Mouse (Mus musculus): ENCODE results near the gene Tmem268. TPM values are rescaled to one million over a fixed set of nuclear protein-coding genes. Genes with fewer than 3 reads are reported as not detected.

Tmem268 gene
- polyA plus RNA-seq, 1 experiment from 2014 or later: 12.8 TPM

- ATAC-seq: no peak
- H3K4me3 ChIP-seq (replicated peaks): peak overlapping the region; percentile 72; the same call in 1 of the 2 replicates
- 0 out of 2 replicates have a peak, but pooled peaks cover 4% of the 10 kb centered on the region for H3K36me3 ChIP-seq
- WGBS: 33% methylated on average over 16 of the region's 16 CpGs
- H3K4me2 ChIP-seq (replicated peaks): peak overlapping the region; percentile 82
- peak overlapping the region; percentile 88; the same call in 1 of the 2 replicates for H3K9ac ChIP-seq
- H3K9me3 ChIP-seq: no peaks in the 10 kb centered on the region
- H3K4me1 ChIP-seq (replicated peaks): peaks cover 47% of the 10 kb centered on the region
- peak overlapping the region; percentile 11; the same call in 1 of the 2 replicates for H3K27ac ChIP-seq
- no peaks in the 10 kb centered on the region for H3K27me3 ChIP-seq (replicated peaks)
These were observed 1.2 kb upstream of the Tmem268 start for GRCm38 (mm10) chr4:63557124-63558059.

- Histone ChIP-seq H3K36me3 (no peaks in the 10 kb centered on the region), H3K4me2 (replicated peaks) (peak overlapping the region; percentile 82), H3K27me3 (replicated peaks) (no peaks in the 10 kb centered on the region), H3K4me3 (replicated peaks) (peak overlapping the region; percentile 72), H3K9ac (peak overlapping the region; percentile 88), H3K9me3 (no peaks in the 10 kb centered on the region), H3K27ac (peak overlapping the region; percentile 88), H3K4me1 (replicated peaks) (peaks cover 49% of the 10 kb centered on the region)
- ATAC-seq: no peak
- 38% methylated on average over 9 of the region's 9 CpGs for WGBS
These were observed 631 bp downstream of the Tmem268 start for GRCm38 (mm10) chr4:63559127-63559697.

DNA sequence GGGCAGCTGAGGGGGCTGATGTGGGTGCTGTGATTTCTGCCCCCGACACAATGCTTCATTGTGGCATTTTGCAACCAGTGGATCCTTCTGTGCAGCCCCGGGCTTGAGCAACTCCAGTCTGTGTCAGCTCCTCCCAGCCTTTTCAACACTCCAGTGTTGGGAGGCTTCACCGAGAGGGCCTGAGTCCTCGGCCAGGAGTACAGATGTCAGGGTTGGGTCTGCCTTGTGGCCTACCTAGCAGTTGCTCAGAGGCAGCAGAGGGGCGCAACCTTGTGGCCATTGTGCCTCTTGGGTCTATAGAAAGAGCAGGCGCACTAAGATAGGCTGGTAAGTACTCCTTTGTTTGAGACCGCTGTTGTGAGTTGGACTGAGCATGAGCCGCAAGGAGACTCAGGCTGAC, 1.5 kb downstream of the Tmem268 start:
- Histone ChIP-seq H3K4me1 (replicated peaks) (peaks cover 49% of the 10 kb centered on the region), H3K9me3 (no peaks in the 10 kb centered on the region), H3K9ac (no peak overlapping the region), H3K4me3 (replicated peaks) (no peak overlapping the region), H3K27me3 (replicated peaks) (no peaks in the 10 kb centered on the region), H3K36me3 (no peaks in the 10 kb centered on the region), H3K4me2 (replicated peaks) (peak overlapping the region; percentile 82), H3K27ac (0 out of 2 replicates have a peak overlapping the region, but pooled peaks have one; percentile 4)
- 71% methylated on average over 8 of the region's 8 CpGs for WGBS
- peak; percentile 2; the same call in 1 of the 2 replicates for ATAC-seq

GRCm38 (mm10) chr4:63561861-63562675, 3.5 kb downstream of the Tmem268 start:
- Histone ChIP-seq H3K9ac (no peak overlapping the region), H3K36me3 (no peaks in the 10 kb centered on the region), H3K27me3 (replicated peaks) (no peaks in the 10 kb centered on the region), H3K4me3 (replicated peaks) (no peak overlapping the region), H3K27ac (peak overlapping the region; percentile 77), H3K9me3 (no peaks in the 10 kb centered on the region), H3K4me2 (replicated peaks) (peak overlapping the region; percentile 41), H3K4me1 (replicated peaks) (peaks cover 41% of the 10 kb centered on the region)
- WGBS: 43% methylated on average over 7 of the region's 7 CpGs
- ATAC-seq: peak; percentile 62

DNA sequence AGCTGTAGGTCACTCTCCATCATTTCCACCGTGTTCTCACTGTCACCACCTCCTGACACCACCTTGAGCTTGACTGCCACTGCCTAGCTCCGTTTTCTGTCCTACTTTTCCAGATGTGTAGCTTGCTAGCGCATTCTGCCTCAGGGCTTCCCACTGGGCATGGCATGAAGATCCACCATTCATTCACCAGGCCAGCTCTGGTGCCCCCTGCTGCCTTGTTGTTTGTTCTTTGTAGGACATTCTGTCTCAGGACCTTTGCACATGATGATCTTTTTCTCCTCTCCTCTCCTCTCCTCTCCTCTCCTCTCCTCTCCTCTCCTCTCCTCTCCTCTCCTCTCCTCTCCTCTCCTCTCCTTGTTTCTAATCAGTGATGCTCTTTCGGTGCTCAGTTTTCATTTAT, 4.2 kb downstream of the Tmem268 start:
- Histone ChIP-seq H3K27me3 (replicated peaks) (no peaks in the 10 kb centered on the region), H3K4me3 (replicated peaks) (no peak overlapping the region), H3K9ac (no peak overlapping the region), H3K4me2 (replicated peaks) (0 out of 2 replicates have a peak overlapping the region, but pooled peaks have one; percentile 41), H3K9me3 (no peaks in the 10 kb centered on the region), H3K36me3 (no peaks in the 10 kb centered on the region), H3K4me1 (replicated peaks) (peaks cover 34% of the 10 kb centered on the region), H3K27ac (peak overlapping the region; percentile 77)
- WGBS: 86% methylated on average over 4 of the region's 4 CpGs
- ATAC-seq: no peak

GRCm38 (mm10) chr4:63567712-63568390, 9.3 kb downstream of the Tmem268 start:
- Histone ChIP-seq H3K9me3 (no peaks in the 10 kb centered on the region), H3K4me3 (replicated peaks) (no peak overlapping the region), H3K4me2 (replicated peaks) (no peak overlapping the region), H3K27ac (no peak overlapping the region), H3K36me3 (0 out of 2 replicates have a peak, but pooled peaks cover 2% of the 10 kb centered on the region), H3K4me1 (replicated peaks) (no peaks in the 10 kb centered on the region), H3K27me3 (replicated peaks) (no peaks in the 10 kb centered on the region), H3K9ac (no peak overlapping the region)
- 87% methylated on average over 10 of the region's 10 CpGs for WGBS
- no peak for ATAC-seq

DNA sequence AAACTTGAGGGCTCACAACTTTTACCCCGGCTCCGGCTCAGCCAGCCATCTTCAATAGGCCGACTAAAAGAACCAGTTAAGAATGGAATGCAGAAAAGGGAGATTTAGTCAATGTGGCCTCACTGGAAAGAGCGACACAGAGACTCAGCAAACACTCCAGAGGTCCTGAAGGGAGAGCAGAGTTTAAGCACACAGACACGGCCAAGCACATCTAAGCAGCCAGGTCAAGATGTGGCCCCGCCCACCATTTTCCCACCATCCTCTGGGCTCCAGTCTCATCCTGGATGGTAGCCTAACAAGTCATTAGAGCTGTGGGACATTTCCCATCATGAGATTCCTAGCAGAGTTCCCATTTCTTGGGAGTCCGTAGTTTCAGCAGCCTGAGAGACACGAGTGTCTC, 10.7 kb downstream of the Tmem268 start:
- H3K4me2 ChIP-seq (replicated peaks): no peak overlapping the region
- H3K4me3 ChIP-seq (replicated peaks): no peak overlapping the region
- no peak overlapping the region for H3K27ac ChIP-seq
- no peaks in the 10 kb centered on the region for H3K4me1 ChIP-seq (replicated peaks)
- no peak overlapping the region for H3K9ac ChIP-seq
- H3K27me3 ChIP-seq (replicated peaks): no peaks in the 10 kb centered on the region
- WGBS: 86% methylated on average over 8 of the region's 8 CpGs
- H3K36me3 ChIP-seq: peaks cover 9% of the 10 kb centered on the region; the same call in 1 of the 2 replicates
- H3K9me3 ChIP-seq: no peaks in the 10 kb centered on the region
- no peak for ATAC-seq

GRCm38 (mm10) chr4:63570208-63570781, 11.7 kb downstream of the Tmem268 start:
- no peak overlapping the region for H3K27ac ChIP-seq
- no peak for ATAC-seq
- no peaks in the 10 kb centered on the region for H3K4me1 ChIP-seq (replicated peaks)
- H3K9ac ChIP-seq: no peak overlapping the region
- H3K9me3 ChIP-seq: no peaks in the 10 kb centered on the region
- no peak overlapping the region for H3K4me2 ChIP-seq (replicated peaks)
- H3K4me3 ChIP-seq (replicated peaks): no peak overlapping the region
- WGBS: 51% methylated on average over 7 of the region's 7 CpGs
- H3K36me3 ChIP-seq: peaks cover 9% of the 10 kb centered on the region; the same call in 1 of the 2 replicates
- H3K27me3 ChIP-seq (replicated peaks): no peaks in the 10 kb centered on the region

GRCm38 (mm10) chr4:63572621-63573020, 14.0 kb downstream of the Tmem268 start:
- no peaks in the 10 kb centered on the region for H3K27me3 ChIP-seq (replicated peaks)
- ATAC-seq: no peak
- H3K4me3 ChIP-seq (replicated peaks): no peak overlapping the region
- H3K27ac ChIP-seq: no peak overlapping the region
- H3K9me3 ChIP-seq: no peaks in the 10 kb centered on the region
- peaks cover 12% of the 10 kb centered on the region; the same call in 1 of the 2 replicates for H3K36me3 ChIP-seq
- no peak overlapping the region for H3K9ac ChIP-seq
- H3K4me1 ChIP-seq (replicated peaks): no peaks in the 10 kb centered on the region
- no peak overlapping the region for H3K4me2 ChIP-seq (replicated peaks)
- 90% methylated on average over 5 of the region's 5 CpGs for WGBS

DNA sequence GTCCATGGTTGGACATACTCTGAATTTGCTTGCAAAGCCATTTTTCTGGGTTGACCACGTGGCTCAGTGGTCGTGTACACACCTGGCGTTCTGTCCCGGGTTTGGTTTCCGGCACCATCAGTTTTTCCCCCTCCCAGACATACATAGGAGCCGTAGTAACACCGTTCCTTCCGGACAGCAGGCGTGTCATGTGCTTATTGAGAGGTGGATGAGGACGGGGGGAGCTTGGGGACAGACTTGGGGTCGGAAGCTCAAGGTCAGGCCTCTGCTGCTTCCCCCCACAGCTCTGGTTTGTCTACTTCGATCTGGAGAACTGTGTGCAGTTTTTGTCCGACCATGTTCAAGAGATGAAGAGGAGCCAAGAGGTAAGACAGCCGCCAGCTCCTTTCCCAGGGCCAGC, 21.1 kb downstream of the Tmem268 start:
- Histone ChIP-seq H3K36me3 (0 out of 2 replicates have a peak, but pooled peaks cover 6% of the 10 kb centered on the region), H3K9me3 (no peaks in the 10 kb centered on the region), H3K4me1 (replicated peaks) (0 out of 2 replicates have a peak, but pooled peaks cover 4% of the 10 kb centered on the region), H3K4me2 (replicated peaks) (no peak overlapping the region), H3K27ac (no peak overlapping the region), H3K27me3 (replicated peaks) (no peaks in the 10 kb centered on the region), H3K9ac (no peak overlapping the region), H3K4me3 (replicated peaks) (no peak overlapping the region)
- 88% methylated on average over 14 of the region's 14 CpGs for WGBS
- ATAC-seq: no peak

DNA sequence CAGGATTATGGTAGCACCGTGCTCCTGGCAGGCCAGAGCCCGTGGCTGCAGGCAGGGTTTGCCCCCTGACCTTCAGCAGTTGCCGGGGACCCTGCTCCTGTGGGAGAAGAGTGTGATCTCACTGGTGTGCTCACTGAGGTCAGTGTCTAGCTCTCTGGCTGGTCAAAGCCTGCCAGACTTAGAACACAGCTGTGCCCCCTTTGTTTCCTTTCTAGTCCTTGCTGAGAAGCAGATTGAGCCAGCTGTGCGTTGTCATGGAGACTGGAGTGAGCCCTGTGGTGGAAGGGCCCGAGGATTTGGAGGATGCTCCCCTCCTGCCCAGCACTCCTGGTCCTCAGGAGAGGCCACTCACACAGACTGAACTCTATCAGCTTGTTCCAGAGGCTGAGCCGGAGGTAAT, 21.5 kb downstream of the Tmem268 start:
- no peak overlapping the region for H3K27ac ChIP-seq

More for the DNA sequence above, 21.5 kb downstream of the Tmem268 start:
- Histone ChIP-seq H3K4me2 (replicated peaks) (no peak overlapping the region), H3K4me1 (replicated peaks) (0 out of 2 replicates have a peak, but pooled peaks cover 4% of the 10 kb centered on the region), H3K36me3 (0 out of 2 replicates have a peak, but pooled peaks cover 6% of the 10 kb centered on the region), H3K9me3 (no peaks in the 10 kb centered on the region), H3K27me3 (replicated peaks) (no peaks in the 10 kb centered on the region), H3K4me3 (replicated peaks) (no peak overlapping the region), H3K9ac (no peak overlapping the region)
- ATAC-seq: no peak
- WGBS: 53% methylated on average over 6 of the region's 6 CpGs
